Mouse (Mus musculus) frontal cortex, adult 2 months (tissue): ENCODE measurements at regions not wholly inside any gene's neighbourhood (a gene's known extent, or its start where the extent isn't known, plus 50 kb on each side); places are given as distances from the start of the nearest gene placed in this dataset.

ENCODE experiments used
- DNase-seq, 2 experiments: peaks; one replicate each; pipeline ENCODE4 v3.0.0; 2022; ENCODE audit warnings: low spot score in 1 of 2; ENCODE audit errors: extremely low spot score in 1 of 2

DNA sequence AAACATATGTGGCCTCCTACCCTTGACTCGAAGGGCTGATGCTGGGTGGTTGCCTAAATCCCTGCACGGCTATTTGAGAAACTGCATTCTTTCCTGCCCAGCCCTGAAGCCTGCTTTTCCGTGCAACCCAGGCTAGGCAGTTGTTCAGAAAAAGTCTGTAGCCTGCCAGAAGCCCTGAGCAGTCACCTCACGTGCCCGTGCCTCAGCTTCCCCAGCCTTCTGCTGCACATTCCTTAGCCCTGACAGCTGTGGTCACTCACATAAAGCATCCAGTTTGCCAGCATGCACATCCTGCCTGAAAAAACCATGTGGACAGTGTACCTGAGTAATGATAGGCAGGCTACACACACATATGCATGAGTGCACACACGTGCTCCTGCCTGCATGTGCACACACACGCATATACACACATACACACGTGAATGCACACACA, 157.6 kb downstream of the Gm26897 start:
- no peak for DNase-seq

- no peak for DNase-seq
Measured at GRCm38 (mm10) chr5:111892956-111893355, 159.2 kb downstream of the Gm26897 start.

GRCm38 (mm10) chr5:111893905-111894311, 160.2 kb downstream of the Gm26897 start:
- peak; percentile 17 to 60 for DNase-seq

- DNase-seq: no peak
Measured at GRCm38 (mm10) chr5:111897568-111897967, 163.8 kb downstream of the Gm26897 start.

GRCm38 (mm10) chr5:111898482-111898881, 164.8 kb downstream of the Gm26897 start:
- no peak for DNase-seq

- DNase-seq: no peak
Measured at GRCm38 (mm10) chr5:111901197-111901596, 167.5 kb downstream of the Gm26897 start.

- no peak for DNase-seq
Measured at GRCm38 (mm10) chr5:111901678-111902077, 168.0 kb downstream of the Gm26897 start.

- DNase-seq: peak in 1 of 2 experiments; percentile 33
Measured at GRCm38 (mm10) chr5:111908085-111908484, 174.4 kb downstream of the Gm26897 start.

DNA sequence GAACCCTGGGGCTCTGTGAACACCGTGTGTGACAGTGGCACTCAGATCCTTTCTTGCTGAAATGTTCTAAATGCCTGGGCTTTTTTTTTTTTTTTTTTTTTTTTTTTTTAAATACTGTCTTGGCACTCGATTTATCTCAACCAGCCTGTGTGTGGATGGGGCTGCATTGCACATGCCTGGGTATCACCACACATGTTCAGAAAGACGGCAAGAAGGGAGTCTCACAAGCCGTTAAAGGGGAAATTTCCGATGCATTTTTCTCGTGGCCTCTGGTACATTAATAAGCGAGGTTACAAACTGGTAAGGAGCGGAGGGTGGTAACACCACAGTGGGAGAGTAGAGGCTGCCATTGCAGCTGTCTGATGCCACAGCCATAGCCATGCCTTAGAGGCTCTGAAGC, 176.8 kb downstream of the Gm26897 start:
- DNase-seq: no peak

- no peak for DNase-seq
Measured at GRCm38 (mm10) chr5:111913354-111913753, 179.6 kb downstream of the Gm26897 start.

GRCm38 (mm10) chr5:111914296-111914695, 180.6 kb downstream of the Gm26897 start:
- no peak for DNase-seq

- no peak for DNase-seq
Measured at GRCm38 (mm10) chr5:111917643-111918252, 184.0 kb downstream of the Gm26897 start.

- DNase-seq: no peak
Measured at GRCm38 (mm10) chr5:111918888-111919287, 185.2 kb downstream of the Gm26897 start.

GRCm38 (mm10) chr5:111922991-111923701, 189.4 kb downstream of the Gm26897 start:
- no peak for DNase-seq

DNA sequence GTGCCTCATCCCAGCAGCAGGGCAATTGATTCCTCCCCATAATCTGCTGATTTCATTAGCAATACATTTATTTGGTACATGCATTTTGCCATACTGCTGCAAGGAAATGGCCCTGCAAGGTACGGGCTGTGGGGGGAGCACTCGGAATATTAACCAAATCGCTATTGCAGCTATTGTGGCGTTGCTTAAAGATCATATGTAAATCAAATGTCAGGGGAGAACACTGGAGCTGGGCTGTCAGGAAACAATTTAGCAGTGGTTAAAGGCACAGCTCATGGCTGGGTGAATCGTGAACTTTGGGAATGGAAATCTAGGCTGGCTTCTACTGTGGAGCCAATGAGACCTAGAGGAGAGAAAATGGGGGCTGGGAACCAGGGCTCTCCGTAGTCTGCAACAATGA, 192.0 kb downstream of the Gm26897 start:
- no peak for DNase-seq

DNA sequence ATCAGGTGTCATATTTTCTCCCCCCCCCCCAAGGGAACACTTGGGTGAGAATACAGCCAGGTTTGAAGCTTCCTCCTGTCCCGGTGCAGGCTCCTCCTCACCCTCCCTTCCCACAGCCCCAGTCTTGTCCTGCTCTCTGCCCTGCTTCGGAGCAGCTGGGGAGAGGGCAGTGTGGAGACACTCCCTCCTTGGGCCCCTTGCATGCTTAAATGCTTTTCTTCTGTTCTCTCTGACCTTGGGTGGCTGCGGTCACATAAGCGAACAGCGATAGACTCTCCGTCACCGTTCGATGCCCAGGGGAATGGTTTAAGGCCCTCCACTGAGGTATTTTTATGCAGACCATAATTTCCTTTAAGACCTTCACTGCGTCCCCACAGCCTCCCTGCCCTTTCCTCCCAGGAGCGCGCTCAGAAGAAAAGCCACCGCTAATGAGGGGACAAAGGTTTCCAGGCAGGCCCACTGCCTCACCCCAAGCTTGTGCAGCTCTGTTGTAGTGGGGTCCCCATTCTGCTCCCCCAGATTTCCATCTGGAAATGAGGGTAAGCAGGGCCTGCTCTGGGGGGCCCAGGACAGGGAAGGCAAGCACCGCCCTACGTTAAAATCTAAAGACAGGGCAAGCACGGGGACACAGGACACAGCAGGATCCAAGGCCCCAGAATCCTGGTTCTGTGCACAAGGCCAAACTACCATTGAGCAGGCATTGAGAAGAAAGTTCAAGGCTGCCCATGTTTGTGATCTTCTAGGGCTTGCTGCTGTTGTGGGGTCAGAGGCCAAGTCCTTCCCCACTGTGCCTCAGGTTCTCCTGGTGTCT, 195.7 kb downstream of the Gm26897 start:
- no peak for DNase-seq

GRCm38 (mm10) chr5:111929991-111930339, 196.2 kb downstream of the Gm26897 start:
- no peak for DNase-seq

DNA sequence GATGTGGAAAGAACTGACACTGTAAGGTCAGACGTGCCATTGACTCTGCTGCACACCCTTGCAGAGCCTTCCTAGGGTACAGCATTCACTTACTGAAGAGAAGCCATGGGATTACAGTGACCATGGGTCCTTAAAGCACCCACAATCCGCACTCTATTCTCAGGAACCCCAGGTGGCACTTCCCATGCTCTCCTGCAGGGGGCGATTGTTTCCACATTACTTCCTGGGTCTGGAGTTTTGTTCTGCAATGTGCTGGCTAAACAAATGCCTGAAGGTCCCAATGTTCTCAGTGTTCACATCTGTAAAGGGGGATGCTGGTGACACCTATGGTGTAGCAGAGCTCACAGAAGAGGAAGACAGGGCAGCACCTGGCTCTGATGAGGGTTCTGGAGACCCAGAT, 198.0 kb downstream of the Gm26897 start:
- peak in 1 of 2 experiments; percentile 50 for DNase-seq

GRCm38 (mm10) chr5:111935381-111936134, 201.8 kb downstream of the Gm26897 start:
- no peak for DNase-seq

GRCm38 (mm10) chr5:111941831-111942230, 208.1 kb downstream of the Gm26897 start:
- no peak for DNase-seq

GRCm38 (mm10) chr5:111942792-111943191, 209.1 kb downstream of the Gm26897 start:
- no peak for DNase-seq
